Mouse (Mus musculus): ENCODE data around the gene Nme8. TPM values are rescaled to one million over a fixed set of nuclear protein-coding genes. Genes with fewer than 3 reads are reported as not detected.

The Nme8 gene
- polyA plus RNA-seq (2012; rRNA removed; ENCODE audit: low replicate concordance) = not detected in 2 replicates

DNA sequence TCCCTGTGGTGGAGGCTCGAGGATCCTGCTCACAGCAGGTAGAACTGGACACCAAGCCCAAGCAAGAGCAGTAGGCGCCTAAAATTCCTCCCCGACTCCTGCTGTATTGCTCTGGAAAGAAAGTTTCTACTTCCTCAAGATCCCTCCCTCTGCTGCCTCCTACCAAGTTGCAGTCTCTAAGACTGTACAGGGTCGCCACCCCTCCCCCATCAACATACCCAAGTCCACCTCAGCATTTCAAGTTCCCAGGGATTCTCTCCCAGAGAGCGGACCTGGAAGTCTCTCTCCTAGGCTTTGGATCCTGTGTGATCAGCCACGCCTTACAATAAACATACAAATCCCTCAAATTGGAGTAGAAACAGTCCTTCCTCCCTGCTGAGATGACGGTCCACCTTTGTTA lies at the start of gene Nme8:
Gene Nme8 (minus strand): TSS at position 5 of the 400 bp plus-strand sequence.

DNA sequence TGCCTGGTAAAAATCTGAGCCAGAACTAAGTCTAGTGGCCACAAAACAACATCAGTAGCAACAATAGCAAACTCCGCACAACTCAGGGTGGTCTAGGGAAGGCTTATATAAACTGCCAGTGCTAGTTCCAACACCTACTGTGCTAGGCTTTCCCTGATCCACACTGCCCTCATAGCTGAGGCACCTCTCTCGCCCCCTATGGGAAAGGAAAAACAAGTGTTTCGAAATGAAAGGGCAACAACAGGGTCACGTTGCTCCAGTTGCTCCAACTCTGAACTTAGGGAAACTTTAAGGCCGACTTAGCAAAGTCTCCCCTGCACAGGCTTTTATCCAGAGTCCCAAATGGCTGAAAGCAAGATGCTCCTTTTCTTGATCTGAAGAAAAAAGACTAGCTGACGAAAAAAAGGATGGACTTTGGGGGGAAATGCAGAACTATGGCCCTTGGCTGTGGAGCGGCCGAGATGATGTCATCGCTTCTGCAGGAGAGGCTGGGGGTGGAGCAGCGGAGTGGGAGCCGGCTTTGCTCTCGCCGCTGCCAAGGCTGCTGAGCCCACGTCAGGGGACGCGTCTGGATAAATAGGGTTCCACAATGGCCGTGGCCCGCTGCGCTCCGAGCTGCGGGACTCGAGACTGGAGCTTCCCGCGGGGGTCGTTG lies 74.9 kb downstream of the Nme8 start, which contains the start of gene Sfrp4:
Gene Sfrp4 (plus strand): TSS at position 532 of the 655 bp plus-strand sequence.

DNA sequence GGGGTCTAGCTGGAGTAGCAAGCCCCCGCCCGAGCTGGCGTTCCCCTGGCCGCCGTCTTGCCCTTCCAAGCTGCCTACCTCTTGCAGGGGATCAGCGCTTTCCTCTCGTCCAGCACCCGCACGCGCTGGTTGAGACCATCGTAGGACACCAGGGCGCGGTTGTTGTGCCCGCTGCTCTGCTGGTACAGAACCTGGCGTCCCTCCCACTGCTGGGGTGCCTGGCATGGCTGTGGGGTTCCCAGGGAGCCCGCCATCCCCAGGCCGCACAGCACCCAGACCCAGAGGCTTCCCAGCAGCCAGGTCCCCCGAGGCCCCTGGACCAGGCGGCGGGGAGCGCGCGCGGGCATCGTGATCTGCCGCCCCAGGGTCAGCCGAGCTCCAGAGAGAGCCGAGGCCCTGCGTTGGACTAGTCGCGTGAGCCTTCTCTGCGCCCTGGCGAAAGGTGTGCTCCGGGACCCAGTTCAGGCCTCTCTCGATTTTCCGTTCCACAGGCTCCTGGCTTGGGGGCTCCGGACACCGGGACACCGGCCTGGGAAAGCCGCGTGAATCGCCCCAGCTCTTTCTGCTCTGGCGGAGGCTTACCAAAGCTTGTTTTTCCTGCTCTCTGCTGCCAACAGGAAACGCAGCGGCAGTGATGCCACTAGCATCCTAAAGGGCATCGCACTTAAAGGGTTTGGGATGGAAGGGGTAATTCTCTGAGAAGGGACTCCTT lies 78.2 kb downstream of the Nme8 start, which contains the start of gene Epdr1:
Gene Epdr1 (minus strand): TSS at position 712 of the 712 bp plus-strand sequence.

Other genes with a start within 250 kb of the Nme8 start
- gene Epdr1, start 77.9 kb downstream of the Nme8 start, polyA plus RNA-seq (2012; rRNA removed; ENCODE audit: low replicate concordance) = 24.1 and 55.9 TPM in 2 replicates
- 29.6 and 37.8 TPM in 2 replicates for gene Sfrp4, start 74.7 kb downstream of the Nme8 start, polyA plus RNA-seq (2012; rRNA removed; ENCODE audit: low replicate concordance)
- 0.22 and 0.80 TPM in 2 replicates for gene Gpr141, start 126.5 kb upstream of the Nme8 start, polyA plus RNA-seq (2012; rRNA removed; ENCODE audit: low replicate concordance)